Mouse (Mus musculus) liver, embryonic 14.5 days (tissue): ENCODE measurements at regions not wholly inside any gene's neighbourhood (a gene's known extent, or its start where the extent isn't known, plus 50 kb on each side); places are given as distances from the start of the nearest gene placed in this dataset.

Experiments
- CTCF ChIP-seq: IDR thresholded peaks from 2 replicates; pipeline ENCODE4 v1.5.1; 2016; ENCODE audit warnings: antibody characterized with exemption, low read depth, control low read depth
- EP300 ChIP-seq: IDR thresholded peaks from 2 replicates; pipeline ENCODE4 v1.6.1; 2016; ENCODE audit warnings: antibody characterized with exemption, low read depth

- TF ChIP-seq EP300 (no peak), CTCF (no peak)
Measured at GRCm38 (mm10) chr3:14969698-14970097, 83.6 kb downstream of the Car2 start.
